Mouse (Mus musculus) MEL (cell line): Measurements from ENCODE around the gene Slfn9.

Experiments
- CHD1 ChIP-seq: IDR thresholded peaks from 2 replicates; pipeline ENCODE4 v1.6.1; 2012; ENCODE audit warnings: low read depth, mild to moderate bottlenecking, inconsistent platforms, low read length, improper control_type of control experiment
- GABPA ChIP-seq: IDR thresholded peaks from 2 replicates; pipeline ENCODE4 v1.6.1; 2012; ENCODE audit warnings: low read depth, mild to moderate bottlenecking, inconsistent platforms, low read length, improper control_type of control experiment, moderate library complexity
- POLR2A ChIP-seq, 2 experiments: IDR thresholded peaks; 2 replicates each; pipeline ENCODE4 v1.6.1; 2011 to 2012; ENCODE audit warnings: low read length in 2 of 2, mild to moderate bottlenecking in 2 of 2, control low read depth in 1 of 2, improper control_type of control experiment in 1 of 2, low read depth in 1 of 2, moderate library complexity in 1 of 2; ENCODE audit not compliant: control insufficient read depth in 1 of 2, insufficient read depth in 1 of 2, poor library complexity in 1 of 2
- ZC3H11A ChIP-seq: IDR thresholded peaks from 2 replicates; pipeline ENCODE4 v1.6.1; 2012; ENCODE audit warnings: low read depth, mild to moderate bottlenecking, inconsistent platforms, low read length, improper control_type of control experiment
- ZKSCAN1 ChIP-seq: IDR thresholded peaks from 2 replicates; pipeline ENCODE4 v1.6.1; 2012; ENCODE audit warnings: low read depth, mild to moderate bottlenecking, inconsistent platforms, low read length, improper control_type of control experiment, moderate library complexity

- TF ChIP-seq ZC3H11A, result no peak
- no peak for TF ChIP-seq POLR2A (IDR thresholded peaks at IDR 0.05; ENCODE audit: control insufficient read depth in 1 of 2, insufficient read depth in 1 of 2, low read depth in 1 of 2, low read length in 2 of 2, poor library complexity in 1 of 2)
- TF ChIP-seq ZKSCAN1, result no peak
- no peak for TF ChIP-seq GABPA
- no peak for TF ChIP-seq CHD1
Measured at GRCm38 (mm10) chr11:82987621-82988020, 4.0 kb downstream of the Slfn9 start.
